Mouse (Mus musculus) gastrocnemius, postnatal 14 days (tissue): ENCODE measurements at regions not wholly inside any gene's neighbourhood (a gene's known extent, or its start where the extent isn't known, plus 50 kb on each side); places are given as distances from the start of the nearest gene placed in this dataset.

Experiments used
- DNase-seq: peaks from one replicate; pipeline ENCODE4 v3.0.0; 2021; ENCODE audit warnings: mixed read lengths
- intact Hi-C: fragments of 180-260 bp; cut with DNase I; formaldehyde crosslinking; loops from one replicate; pipeline ENCODE4 v1.15.1; 2025; ENCODE audit warnings: low total_unique reads

- DNase-seq: no peak
Measured at GRCm38 (mm10) chr14:24550763-24551471, 64.0 kb downstream of the Rps24 start.

GRCm38 (mm10) chr14:24551472-24551783, 64.5 kb downstream of the Rps24 start:
- intact Hi-C loops: no loop called here
- no peak for DNase-seq

More at GRCm38 (mm10) chr14:24550763-24551471, 64.0 kb downstream of the Rps24 start:
- intact Hi-C loops: no loop called here

GRCm38 (mm10) chr14:24564801-24565624, 78.1 kb downstream of the Rps24 start:
- intact Hi-C loops: no loop called here
- no peak for DNase-seq

GRCm38 (mm10) chr14:24565718-24566322, 78.9 kb downstream of the Rps24 start:
- no peak for DNase-seq
- intact Hi-C loops: no loop called here

- intact Hi-C loops: no loop called here
Measured at GRCm38 (mm10) chr14:24575111-24575510, 88.2 kb downstream of the Rps24 start.

GRCm38 (mm10) chr14:24578535-24579111, 91.7 kb downstream of the Rps24 start:
- DNase-seq: peak; percentile 88
- intact Hi-C loops: no loop called here

More at GRCm38 (mm10) chr14:24575111-24575510, 88.2 kb downstream of the Rps24 start:
- DNase-seq: no peak

- DNase-seq: peak; percentile 11
- intact Hi-C loops: no loop called here
Measured at GRCm38 (mm10) chr14:24579153-24579795, 92.3 kb downstream of the Rps24 start.

- DNase-seq: no peak
- intact Hi-C loops: loop anchor here (5.0 kb wide), 1 partner anchor 79 kb away; no protein-coding TSS in a partner anchor
Measured at GRCm38 (mm10) chr14:24586133-24586908, 99.4 kb downstream of the Rps24 start.

- no peak for DNase-seq
- intact Hi-C loops: loop anchor here (5.0 kb wide), 1 partner anchor 80 kb away; no protein-coding TSS in a partner anchor
Measured at GRCm38 (mm10) chr14:24586982-24587672, 100.2 kb downstream of the Rps24 start.

- intact Hi-C loops: loop anchor here (5.0 kb wide), 1 partner anchor 81 kb away; no protein-coding TSS in a partner anchor
- DNase-seq: no peak
Measured at GRCm38 (mm10) chr14:24588041-24588440, 101.1 kb downstream of the Rps24 start.

- DNase-seq: no peak
- intact Hi-C loops: no loop called here
Measured at GRCm38 (mm10) chr14:24606444-24607173, 119.7 kb downstream of the Rps24 start.

- intact Hi-C loops: no loop called here
- no peak for DNase-seq
Measured at GRCm38 (mm10) chr14:24608356-24608755, 121.4 kb downstream of the Rps24 start.

GRCm38 (mm10) chr14:24612254-24612995, 125.5 kb downstream of the Rps24 start:
- DNase-seq: no peak

GRCm38 (mm10) chr14:24615776-24616175, 128.9 kb downstream of the Rps24 start:
- intact Hi-C loops: no loop called here
- DNase-seq: no peak

More at GRCm38 (mm10) chr14:24612254-24612995, 125.5 kb downstream of the Rps24 start:
- intact Hi-C loops: no loop called here

- DNase-seq: no peak
- intact Hi-C loops: no loop called here
Measured at GRCm38 (mm10) chr14:24616306-24617125, 129.6 kb downstream of the Rps24 start.

GRCm38 (mm10) chr14:24617126-24617375, 130.1 kb downstream of the Rps24 start:
- intact Hi-C loops: no loop called here

More at GRCm38 (mm10) chr14:24617126-24617375, 130.1 kb downstream of the Rps24 start:
- no peak for DNase-seq
